Mouse (Mus musculus): Measurements from ENCODE around the gene Myom3. TPM values are rescaled to one million over a fixed set of nuclear protein-coding genes. Genes with fewer than 3 reads are reported as not detected.

Myom3 gene
- total RNA-seq (2014; fragmentation: Nextera tagmentation) (not detected in 2 replicates), total RNA-seq (2017) (not detected in 2 replicates)

DNA sequence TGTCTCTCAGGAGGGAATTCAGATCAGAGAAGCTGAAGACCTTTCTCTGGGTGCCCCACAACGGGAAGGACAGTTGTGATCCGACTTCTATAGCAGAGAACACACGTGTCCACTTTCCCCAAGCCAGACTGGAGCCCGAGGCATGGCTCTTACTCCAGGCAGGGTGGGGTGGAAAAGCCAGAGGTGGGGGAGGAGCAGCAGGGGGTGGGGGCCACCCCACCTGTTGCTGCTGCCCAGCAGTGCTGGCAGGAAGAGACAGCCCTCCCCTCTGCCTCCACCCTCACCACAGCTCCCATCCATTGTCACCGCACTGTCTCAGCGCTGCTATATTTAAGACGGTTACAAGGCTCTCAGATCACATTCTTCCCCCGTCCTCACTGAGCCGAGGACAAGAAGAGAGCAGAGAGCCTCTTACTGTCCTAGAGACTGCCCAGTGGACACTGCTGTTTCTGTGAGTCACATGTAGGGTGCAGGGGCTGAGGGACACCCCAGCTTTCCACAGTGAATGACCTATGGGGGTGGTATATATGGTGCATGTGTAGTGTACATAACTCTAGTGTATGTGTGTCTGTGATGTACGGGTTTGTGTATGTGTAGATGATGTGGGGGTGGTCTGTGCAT lies at the start of gene Myom3:
TSS of gene Myom3 (plus strand) at position 360 of the 621 bp plus-strand sequence.
- ATAC-seq (replicated peaks; ENCODE audit: low FRiP score, low TSS enrichment, poor library complexity, severe bottlenecking) = no peak

DNA sequence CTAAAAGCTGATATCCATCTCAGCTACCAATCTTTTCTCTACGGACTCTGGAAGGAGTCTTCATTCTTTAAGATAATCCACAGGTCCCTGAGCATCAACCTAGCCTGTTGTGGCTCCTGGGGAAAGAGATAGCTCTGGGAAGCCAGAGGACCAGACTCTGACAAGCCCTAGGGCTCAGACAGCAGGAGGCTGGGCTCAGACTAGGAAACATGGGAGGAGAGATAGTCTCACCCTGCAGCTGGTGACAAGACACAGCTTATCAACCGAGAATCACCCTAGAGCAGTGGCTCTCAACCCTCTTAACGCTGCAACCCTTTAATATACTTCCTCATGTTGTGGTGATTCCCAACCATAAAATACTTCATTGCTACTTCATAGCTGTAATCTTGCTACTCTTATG lies 49.1 kb upstream of the Myom3 start:
- ATAC-seq (replicated peaks; ENCODE audit: low FRiP score, low TSS enrichment, poor library complexity, severe bottlenecking) = peak; percentile 84

DNA sequence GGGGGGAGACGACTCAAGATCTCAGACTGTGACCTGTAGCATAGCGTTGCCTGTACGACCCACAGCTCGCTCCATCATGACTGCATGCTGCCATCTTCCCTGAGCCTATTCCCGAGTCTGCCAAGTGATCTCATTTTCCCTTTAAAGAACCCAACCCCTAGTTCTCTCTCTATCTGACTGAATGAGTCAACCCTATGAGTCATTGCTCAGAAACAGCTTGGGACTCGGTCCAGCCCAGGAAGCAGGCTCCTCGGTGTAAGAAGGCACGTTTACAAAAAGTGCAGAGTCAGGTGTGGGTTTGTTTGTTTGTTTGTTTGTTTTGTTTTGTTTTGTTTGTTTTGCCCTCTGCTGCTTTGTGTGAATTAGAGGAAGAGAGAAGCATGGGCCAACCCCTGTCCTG lies 44.7 kb upstream of the Myom3 start:
- no peak for ATAC-seq (replicated peaks; ENCODE audit: low FRiP score, low TSS enrichment, poor library complexity, severe bottlenecking)

DNA sequence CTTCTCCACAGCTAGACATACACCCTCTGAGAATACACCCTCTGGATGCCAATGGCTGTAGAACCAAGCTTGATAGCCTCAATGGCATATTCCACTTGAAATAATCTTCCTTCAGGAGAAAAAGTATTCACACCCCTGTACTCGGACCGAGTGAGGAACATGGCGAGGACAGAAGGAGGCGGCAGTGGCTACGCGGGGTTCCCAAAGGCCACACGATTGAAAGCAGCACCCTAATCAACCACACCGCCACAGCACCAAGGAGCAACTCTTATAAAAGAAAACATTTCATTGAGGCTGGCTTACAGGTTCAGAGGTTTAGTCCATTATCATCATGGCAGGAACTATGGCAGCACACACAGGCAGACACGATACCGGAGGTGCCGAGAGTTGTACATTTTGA lies 43.1 kb upstream of the Myom3 start:
- ATAC-seq (replicated peaks; ENCODE audit: low FRiP score, low TSS enrichment, poor library complexity, severe bottlenecking) = 0 out of 2 replicates have a peak, but pooled peaks have one; percentile 77

DNA sequence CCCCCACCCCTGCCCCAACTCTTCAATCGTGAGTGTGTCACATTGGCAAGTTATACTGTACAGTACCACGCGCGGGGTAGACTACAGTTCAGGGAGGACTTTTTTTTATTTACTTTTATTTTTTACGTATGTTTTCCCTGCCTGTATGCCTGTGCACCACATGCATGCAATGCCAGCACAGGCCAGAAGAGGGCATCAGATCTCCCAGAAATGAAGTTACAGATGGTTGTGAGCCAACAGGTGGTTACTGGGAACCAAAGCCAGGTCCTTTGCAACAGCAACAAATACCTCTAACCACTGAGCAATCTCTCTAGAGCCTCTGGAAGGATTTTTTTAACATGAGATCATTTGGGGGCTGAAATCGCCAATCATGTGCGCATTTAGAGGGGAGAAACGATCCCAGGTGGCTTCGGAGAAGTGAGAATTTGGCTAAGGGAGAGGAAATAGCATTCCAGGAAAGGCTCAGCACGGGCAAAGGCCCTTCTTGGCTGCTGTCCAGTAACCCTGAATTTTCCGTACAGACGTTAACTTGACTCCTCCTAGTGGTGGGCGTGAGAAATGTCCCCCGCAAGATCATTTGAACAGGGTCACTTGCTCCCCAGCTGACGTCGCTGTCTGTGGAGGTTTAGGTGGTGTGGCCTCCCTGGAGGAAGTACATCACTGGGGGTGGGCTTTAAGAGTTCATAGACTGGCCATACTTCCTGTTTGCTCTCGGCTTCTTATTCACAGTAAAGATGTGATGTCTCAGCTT lies 36.8 kb upstream of the Myom3 start:
- 0 out of 2 replicates have a peak, but pooled peaks have one; percentile 9 for ATAC-seq (replicated peaks; ENCODE audit: low FRiP score, low TSS enrichment, poor library complexity, severe bottlenecking)

DNA sequence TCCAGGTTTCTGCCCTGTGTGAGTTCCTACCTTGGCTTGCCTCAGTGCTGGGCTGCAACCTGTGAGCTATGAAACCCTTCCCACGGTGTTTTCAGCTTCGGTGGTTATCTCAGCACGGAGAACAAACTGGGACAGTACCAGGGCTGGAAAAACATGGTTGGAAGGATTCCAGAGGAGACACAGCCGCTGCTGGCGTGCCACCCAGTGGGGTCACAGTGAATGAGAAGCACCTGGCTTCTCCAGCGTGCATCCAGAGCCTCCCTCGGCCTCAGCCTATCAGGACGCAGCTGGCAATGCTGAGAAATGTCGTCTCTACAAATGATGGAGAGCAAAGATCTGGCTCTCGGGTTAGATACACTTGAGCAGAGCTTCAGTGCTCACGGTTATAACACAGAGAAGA lies 33.1 kb upstream of the Myom3 start:
- no peak for ATAC-seq (replicated peaks; ENCODE audit: low FRiP score, low TSS enrichment, poor library complexity, severe bottlenecking)

DNA sequence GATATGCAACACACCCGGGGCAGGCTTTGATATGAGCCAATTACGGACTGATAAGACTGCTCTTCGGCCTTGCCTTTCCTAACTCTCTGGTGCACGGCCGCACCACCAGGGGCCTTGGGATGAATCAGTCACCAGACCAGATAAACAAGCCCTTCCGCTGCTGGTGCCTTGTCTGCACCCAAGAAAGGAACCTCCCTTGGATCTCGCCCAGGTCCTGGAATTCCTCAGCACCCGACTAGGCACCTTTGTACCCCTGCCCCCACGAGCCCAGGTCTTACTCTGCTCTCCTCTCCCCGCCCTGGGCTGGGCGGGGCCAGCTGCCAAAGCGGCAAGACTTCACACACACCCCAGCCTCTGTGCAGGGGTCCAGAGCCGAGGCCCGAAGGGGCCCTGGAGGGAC lies 31.7 kb upstream of the Myom3 start, which contains the start of gene Il22ra1:
TSS of gene Il22ra1 (plus strand) at position 356 of the 400 bp plus-strand sequence.
- peak; percentile 45; the same call in 1 of the 2 replicates for ATAC-seq (replicated peaks; ENCODE audit: low FRiP score, low TSS enrichment, poor library complexity, severe bottlenecking)

DNA sequence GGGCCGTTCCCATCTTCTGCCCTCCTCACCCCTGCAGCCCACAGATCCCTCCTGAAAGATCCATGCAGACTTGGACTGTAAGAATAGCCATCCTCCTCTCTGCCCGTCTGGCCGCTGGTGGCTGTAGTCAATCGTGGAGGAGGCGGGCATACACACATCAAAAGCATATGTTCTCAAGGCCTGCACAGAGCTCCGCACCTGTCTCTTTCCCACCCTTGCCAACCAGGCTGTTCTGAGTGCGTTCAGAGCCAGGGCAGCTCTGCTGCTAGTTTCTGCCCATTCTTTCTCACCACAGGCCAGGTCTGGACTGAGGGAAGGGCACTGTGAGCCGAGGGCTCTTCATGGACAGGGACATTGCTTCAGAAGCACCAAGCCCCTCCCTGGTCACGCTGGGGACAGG lies 29.3 kb upstream of the Myom3 start:
- no peak for ATAC-seq (replicated peaks; ENCODE audit: low FRiP score, low TSS enrichment, poor library complexity, severe bottlenecking)

DNA sequence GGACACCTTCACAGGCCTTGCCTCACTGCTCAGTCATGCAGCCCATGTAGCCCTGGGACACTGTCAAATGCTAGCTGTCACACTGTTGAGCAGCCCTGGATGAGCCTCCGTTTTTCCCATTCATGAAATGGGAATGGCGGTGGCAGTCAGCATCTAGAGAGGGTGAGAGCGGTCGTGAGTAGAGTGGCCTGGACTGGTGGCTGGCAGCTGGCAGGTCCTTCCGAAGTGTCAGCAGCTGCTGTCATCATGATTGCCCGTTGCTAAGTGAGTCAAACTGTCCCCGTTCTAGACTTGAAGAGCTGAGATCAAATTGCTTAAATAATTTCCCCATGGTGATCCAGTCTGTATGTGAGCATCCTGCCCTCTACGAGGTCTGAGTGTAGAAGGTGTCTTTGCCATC lies 28.6 kb upstream of the Myom3 start:
- no peak for ATAC-seq (replicated peaks; ENCODE audit: low FRiP score, low TSS enrichment, poor library complexity, severe bottlenecking)

DNA sequence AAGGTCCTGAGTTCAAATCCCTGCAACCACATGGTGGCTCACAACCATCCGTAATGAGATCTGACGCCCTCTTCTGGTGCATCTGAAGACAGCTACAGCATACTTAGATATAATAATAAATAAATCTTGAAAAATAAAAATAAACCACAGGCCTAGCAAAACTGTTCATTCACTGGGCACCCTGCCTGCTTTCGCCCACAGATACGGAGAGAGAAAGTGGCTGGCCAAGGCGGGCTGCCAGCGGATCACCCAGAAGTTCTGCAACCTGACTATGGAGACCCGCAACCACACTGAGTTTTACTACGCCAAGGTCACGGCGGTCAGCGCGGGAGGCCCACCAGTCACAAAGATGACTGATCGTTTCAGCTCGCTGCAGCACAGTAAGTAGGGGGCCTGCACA lies 25.6 kb upstream of the Myom3 start:
- no peak for ATAC-seq (replicated peaks; ENCODE audit: low FRiP score, low TSS enrichment, poor library complexity, severe bottlenecking)

DNA sequence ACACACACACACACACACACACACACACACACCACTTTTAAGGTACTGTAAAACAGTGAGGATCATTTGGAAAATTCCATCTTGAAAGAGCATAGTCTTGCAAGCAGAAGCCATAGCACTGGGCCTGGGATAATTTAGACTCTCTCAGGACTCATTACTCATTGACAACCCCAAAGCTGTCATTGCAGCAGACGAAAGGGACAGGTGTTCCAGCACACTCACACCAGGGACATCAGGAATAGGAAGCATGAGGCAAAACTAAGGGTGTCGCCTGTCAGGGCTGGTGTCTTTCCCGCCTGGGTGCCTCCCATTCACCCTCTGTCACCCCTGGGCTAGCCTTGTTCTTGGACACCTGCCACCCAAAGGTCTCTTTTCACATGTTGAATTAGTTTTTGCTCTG lies 22.6 kb upstream of the Myom3 start:
- no peak for ATAC-seq (replicated peaks; ENCODE audit: low FRiP score, low TSS enrichment, poor library complexity, severe bottlenecking)

DNA sequence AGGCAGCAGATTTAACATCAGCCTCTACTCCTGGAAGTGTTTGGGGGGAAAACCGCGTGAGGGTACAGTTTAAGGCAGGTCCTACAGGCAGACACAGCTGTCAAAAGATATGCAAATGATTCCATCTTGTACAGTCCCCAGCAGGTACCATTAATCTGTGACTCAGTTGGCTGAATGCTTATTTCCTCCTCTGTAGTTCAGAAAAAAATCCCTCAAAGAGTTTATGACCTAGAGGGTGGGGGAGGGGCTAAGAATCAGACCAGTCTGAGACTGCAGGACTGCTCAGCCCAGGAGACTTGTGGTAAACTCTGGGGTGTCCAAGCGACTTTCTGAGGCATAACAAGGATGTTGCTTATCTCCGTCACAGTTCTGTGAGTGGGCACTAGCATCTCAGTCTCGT lies 21.3 kb upstream of the Myom3 start:
- ATAC-seq (replicated peaks; ENCODE audit: low FRiP score, low TSS enrichment, poor library complexity, severe bottlenecking) = no peak

DNA sequence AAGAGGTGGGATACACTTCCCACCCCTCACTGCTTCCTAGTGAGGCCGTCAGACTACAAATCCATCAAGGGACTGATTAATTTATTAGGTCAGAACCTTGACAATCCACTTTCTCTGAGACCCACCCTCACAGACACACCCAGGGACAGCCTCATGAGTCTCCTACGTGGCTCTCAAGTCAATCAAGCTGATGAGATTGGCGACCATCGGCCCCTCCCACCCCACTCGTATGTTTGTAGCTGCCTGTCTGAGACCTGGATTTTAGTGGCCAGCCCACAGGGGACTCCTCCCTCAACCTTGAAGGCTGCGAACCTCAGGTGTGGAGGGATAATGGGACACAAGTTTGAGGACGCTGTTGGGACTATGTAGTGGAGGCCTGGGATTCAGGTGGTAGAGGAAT lies 20.4 kb upstream of the Myom3 start:
- 0 out of 2 replicates have a peak, but pooled peaks have one; percentile 23 for ATAC-seq (replicated peaks; ENCODE audit: low FRiP score, low TSS enrichment, poor library complexity, severe bottlenecking)

DNA sequence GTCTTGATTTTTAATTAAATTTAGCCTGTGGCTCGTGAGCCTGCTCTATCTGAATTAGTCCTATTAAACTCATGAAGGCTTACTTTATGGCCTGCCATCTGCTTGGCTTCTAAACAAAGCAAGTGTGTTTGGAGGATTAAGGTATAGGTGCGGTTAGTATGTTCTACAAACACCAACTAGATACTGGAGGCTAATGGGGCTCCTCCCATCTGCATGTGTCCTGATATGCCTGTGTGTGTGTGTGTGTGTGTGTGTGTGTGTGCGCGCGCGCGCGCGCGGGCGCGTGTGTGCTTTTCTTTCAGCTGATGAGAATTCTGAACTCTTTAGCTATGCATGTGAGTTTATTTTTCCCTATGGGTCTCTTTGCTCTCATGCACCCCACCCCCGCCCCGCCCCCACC lies 19.8 kb upstream of the Myom3 start:
- ATAC-seq (replicated peaks; ENCODE audit: low FRiP score, low TSS enrichment, poor library complexity, severe bottlenecking) = peak; percentile 94

DNA sequence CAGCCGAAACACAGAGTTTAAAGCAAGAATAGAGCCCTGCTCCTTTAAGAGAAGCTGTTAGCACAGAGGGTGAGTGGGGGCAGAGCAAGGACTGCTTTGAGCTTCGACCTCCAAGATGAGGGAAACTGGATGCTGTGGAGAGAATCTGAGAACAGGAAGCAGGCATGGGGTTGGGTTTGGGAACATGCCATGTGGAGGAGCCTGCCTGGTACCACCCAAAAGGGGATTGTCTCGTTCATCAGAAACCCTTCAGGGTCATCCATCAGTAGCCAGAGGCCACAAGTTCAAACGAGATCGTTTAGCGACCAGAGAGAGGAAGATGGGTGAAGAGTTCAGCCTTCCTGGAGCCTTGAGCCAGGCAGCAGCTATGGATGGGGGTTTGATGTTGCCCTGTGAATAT lies 16.0 kb upstream of the Myom3 start:
- no peak for ATAC-seq (replicated peaks; ENCODE audit: low FRiP score, low TSS enrichment, poor library complexity, severe bottlenecking)

DNA sequence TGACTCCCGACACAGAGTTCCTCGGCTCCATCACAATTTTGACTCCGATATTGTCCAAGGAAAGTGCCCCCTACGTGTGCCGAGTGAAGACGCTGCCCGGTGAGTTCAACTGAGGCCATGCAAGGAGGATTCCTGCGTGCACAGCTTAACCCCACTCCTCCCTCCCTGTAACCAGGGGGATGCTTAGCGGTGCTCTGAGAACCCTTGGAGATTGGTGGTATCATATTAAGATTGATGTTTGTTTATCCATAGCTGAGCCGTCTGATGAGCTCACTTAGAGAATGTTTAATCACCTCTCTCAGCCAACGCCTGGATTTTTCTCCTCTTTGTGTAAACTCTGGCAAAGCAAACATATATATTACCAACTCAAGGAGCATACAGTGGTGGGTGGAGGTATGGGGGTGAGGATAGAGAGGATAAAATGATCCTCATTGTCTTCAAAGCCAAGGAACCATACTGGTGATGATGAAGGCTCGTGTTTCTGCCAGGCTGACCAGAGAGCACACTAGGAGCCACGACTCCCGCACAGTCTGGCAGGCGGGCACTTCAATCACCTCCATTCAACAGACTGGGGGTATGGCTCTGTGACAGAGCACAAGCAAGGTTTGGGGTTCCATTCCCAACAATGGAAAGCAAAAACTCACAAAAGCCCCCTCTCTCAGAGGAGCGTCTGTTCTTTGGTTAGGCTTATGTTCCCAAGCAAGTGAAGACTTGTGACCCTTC lies 14.6 kb upstream of the Myom3 start:
- no peak for ATAC-seq (replicated peaks; ENCODE audit: low FRiP score, low TSS enrichment, poor library complexity, severe bottlenecking)

DNA sequence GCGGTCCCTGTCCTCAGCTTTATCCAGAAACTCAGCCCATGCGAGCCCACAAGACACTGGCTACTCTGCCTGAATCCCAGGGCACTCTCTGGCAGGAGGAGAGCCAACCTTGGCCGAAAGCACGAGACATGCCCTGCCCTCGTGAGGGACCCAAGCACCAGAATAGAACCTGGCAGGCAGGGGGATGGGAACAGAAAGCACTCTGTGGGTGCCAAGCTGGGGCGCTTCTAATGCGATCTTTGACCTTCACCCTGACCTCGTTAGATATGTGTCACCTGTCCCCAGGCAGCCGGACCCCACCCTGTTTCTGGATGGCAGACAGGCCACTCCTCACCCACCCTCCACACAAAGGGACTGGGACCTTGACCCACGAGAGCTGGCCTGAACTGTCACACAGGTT lies 13.9 kb upstream of the Myom3 start:
- no peak for ATAC-seq (replicated peaks; ENCODE audit: low FRiP score, low TSS enrichment, poor library complexity, severe bottlenecking)

DNA sequence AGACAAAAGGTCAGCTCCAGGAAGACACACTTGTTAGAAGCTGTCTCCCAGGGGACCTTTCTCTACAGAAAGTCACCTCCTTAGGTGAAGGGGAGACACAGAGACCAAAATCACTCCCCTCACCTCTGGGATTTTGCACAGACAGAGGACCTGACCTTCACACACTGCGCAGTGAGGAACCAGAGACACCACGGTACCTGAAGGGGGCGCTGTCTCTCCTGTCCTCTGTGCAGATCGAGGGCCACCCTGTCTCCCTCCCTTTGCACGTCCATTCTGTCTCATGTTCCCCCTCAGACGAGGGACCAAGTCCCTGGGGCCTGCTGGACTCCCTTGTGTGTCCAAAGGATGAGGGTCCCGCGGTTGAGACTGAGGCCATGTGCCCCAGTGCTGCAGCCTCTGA lies 8.6 kb upstream of the Myom3 start:
- ATAC-seq (replicated peaks; ENCODE audit: low FRiP score, low TSS enrichment, poor library complexity, severe bottlenecking) = no peak

DNA sequence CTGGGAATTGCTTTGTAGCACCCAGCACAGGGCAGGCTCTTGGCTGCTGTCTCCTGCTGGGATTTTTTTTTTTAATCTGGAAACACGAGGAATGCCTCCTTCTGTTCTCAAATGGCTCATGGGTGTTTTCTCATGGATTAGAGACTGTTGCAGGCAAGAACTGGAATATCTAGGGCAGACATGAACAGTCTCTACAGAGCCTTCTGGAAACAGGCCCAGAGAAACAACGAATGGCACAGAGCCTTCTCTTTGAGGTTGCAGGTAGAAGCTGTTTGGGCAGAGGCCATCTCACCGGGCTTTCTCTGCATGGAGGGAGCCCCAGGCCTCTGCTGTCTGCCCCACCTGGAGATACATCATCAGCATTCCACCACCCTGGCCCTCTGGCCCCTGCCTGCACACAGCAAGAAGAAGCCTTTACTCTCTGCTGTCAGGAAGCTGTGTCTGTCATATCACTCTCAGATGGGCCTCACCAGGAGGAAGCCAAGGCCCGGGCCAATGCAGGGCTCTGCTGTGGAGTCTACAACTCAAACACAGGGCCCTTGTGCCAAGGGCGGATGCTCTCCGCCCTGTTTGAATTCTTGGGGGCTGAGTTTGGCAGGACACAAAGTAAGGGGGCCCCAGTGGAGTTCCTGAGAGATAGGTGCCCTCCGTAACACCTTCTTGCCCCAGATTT lies 7.3 kb upstream of the Myom3 start:
- ATAC-seq (replicated peaks; ENCODE audit: low FRiP score, low TSS enrichment, poor library complexity, severe bottlenecking) = no peak

DNA sequence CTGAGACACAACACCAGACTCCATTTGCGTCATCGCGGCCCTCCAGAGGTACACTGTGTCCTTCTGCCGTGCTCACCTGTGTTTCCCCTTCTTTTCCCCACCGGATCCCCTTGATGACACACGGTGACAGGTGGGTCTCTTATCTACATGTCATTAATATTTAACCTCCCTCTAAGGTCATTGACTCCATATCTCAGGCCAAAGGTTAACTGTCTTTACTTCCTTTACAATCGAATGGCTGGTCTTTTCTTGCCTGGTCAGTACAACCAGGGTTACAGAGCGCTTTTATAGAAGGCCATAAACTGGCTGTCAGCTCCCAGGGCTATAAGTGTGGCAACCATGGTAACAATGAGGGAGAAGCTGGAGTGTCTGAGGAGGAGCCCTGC lies 6.7 kb upstream of the Myom3 start:
- no peak for ATAC-seq (replicated peaks; ENCODE audit: low FRiP score, low TSS enrichment, poor library complexity, severe bottlenecking)

All from megakaryocyte-erythroid progenitor cell, adult 5-6 weeks (primary cell).